8 mouse cellular contexts compared by ENCODE assay signal in genomic region chr11:51539759-51540282, GRCm38 (mm10). TPM values are rescaled to one million over a fixed set of nuclear protein-coding genes. Genes with fewer than 3 reads are reported as not detected.
DNase-seq lines count a peak whose midpoint lies in the region; ATAC-seq and TF ChIP-seq lines count a peak whose summit lies in the region.

No protein-coding gene starts in this region.

- WGBS in hindbrain, postnatal 0 days, result 11% methylated on average over 10 of the region's 10 CpGs

- no peak overlapping the region; the same call in 1 of the 2 replicates for H3K27ac ChIP-seq in gastrocnemius, adult 2 months
- no peak overlapping the region for H3K27ac ChIP-seq in hindbrain, postnatal 0 days

- H3K4me2 ChIP-seq in hindbrain, postnatal 0 days (ENCODE audit: low read depth, low read length), result no peak overlapping the region

- H3K27me3 ChIP-seq in hindbrain, postnatal 0 days (ENCODE audit: insufficient read depth, low read length), result no peaks in the 10 kb centered on the region

- intact Hi-C loops in gastrocnemius, adult 2 months (cut with DNase I), result loop anchor here (1.0 kb wide), 1 partner anchor 251 kb away; the partner anchor contains the start of gene Col23a1

- H3K36me3 ChIP-seq in hindbrain, postnatal 0 days (ENCODE audit: insufficient read depth, low read length), result no peaks in the 10 kb centered on the region

- H3K4me1 ChIP-seq in hindbrain, postnatal 0 days (ENCODE audit: insufficient read depth, low read length), result no peaks in the 10 kb centered on the region

- H3K9me3 ChIP-seq in hindbrain, postnatal 0 days (ENCODE audit: low read length), result no peaks in the 10 kb centered on the region

- H3K9ac ChIP-seq in hindbrain, postnatal 0 days (replicated peaks; ENCODE audit: low read length), result no peak overlapping the region

- ATAC-seq in common myeloid progenitor, adult 5-6 weeks (replicated peaks; ENCODE audit: low read depth, poor library complexity, severe bottlenecking), result peak; percentile 93
- peak; percentile 91 for ATAC-seq in hindbrain, postnatal 0 days

- peak; percentile 99 for TF ChIP-seq CTCF in gastrocnemius, adult 2 months (IDR thresholded peaks at IDR 0.05)
- peak; percentile 99 for TF ChIP-seq CTCF in hindbrain, postnatal 0 days (IDR thresholded peaks at IDR 0.05; ENCODE audit: low read depth)

- H3K4me3 ChIP-seq in gastrocnemius, adult 2 months, result no peak overlapping the region
- H3K4me3 ChIP-seq in hindbrain, postnatal 0 days (ENCODE audit: low read length), result no peak overlapping the region

- peak; percentile 98 for DNase-seq in ZHBTc4 (ENCODE audit: low read depth, low spot score)
- DNase-seq in gastrocnemius, adult 2 months, result peak; percentile 96
- peak; percentile 97 for DNase-seq in hindbrain, postnatal 0 days (ENCODE audit: low spot score)
- peak; percentile 93 to 99 for DNase-seq in left cerebral cortex, adult 18-20 months (ENCODE audit: low spot score in 2 of 2)
- DNase-seq in lung, postnatal 4 days, result peak; percentile 93 to 96
- DNase-seq in right cerebral cortex, adult 2 months (ENCODE audit: low spot score in 2 of 2), result peak; percentile 96 to 97
- DNase-seq in urinary bladder, postnatal 10 days (ENCODE audit: low spot score), result peak; percentile 88

RNA-seq across cellular contexts. Expression of gene Phykpl, which starts 44.7 kb away (rescaled TPM):
- 16.1 and 21.2 TPM in 2 replicates for total RNA-seq in common myeloid progenitor, adult 5-6 weeks (2017)
- total RNA-seq in gastrocnemius, adult 2 months (2021), result 10 to 100 TPM; 15.5 to 15.8 TPM
- total RNA-seq in hindbrain, postnatal 0 days (2014; rRNA removed), result 3.8 and 5.3 TPM in 2 replicates
- 7.9 and 8.6 TPM in 2 replicates for polyA plus RNA-seq in hindbrain, postnatal 0 days (2015; fragmentation: Nextera tagmentation; extraction: Ambion mirVana)
- total RNA-seq in left cerebral cortex, adult 18-20 months (2021), result 1 to 10 TPM; 6.7 to 7.1 TPM
